Mouse (Mus musculus): Measurements from ENCODE around the gene Aplp1. TPM values are rescaled to one million over a fixed set of nuclear protein-coding genes. Genes with fewer than 3 reads are reported as not detected.
A peak's percentile ranks its signal among the peaks of the same experiment; 100 is the strongest.
"Not testable (repeated sequence)": the region's sequence is repeated elsewhere in the genome, so short reads cannot be mapped to it uniquely, and the experiment has no call there.

Aplp1 gene
- total RNA-seq (2021) = 10 to 100 TPM; 31.8 to 40.6 TPM
- long read RNA-seq, experiment 1, transcript Aplp1-201 (17 exons, 2,343 nt) = major isoform, 89 of 95 reads
- long read RNA-seq, experiment 1, partial matches to known transcripts = 5 of 95 reads
- long read RNA-seq, experiment 1, other reads (novel, unspliced or antisense) = 1 of 95 reads
- long read RNA-seq, experiment 2, transcript Aplp1-201 (17 exons, 2,343 nt) = major isoform, 114 of 129 reads
- long read RNA-seq, experiment 2, partial matches to known transcripts = 11 of 129 reads
- long read RNA-seq, experiment 2, other reads (novel, unspliced or antisense) = 4 of 129 reads

DNA sequence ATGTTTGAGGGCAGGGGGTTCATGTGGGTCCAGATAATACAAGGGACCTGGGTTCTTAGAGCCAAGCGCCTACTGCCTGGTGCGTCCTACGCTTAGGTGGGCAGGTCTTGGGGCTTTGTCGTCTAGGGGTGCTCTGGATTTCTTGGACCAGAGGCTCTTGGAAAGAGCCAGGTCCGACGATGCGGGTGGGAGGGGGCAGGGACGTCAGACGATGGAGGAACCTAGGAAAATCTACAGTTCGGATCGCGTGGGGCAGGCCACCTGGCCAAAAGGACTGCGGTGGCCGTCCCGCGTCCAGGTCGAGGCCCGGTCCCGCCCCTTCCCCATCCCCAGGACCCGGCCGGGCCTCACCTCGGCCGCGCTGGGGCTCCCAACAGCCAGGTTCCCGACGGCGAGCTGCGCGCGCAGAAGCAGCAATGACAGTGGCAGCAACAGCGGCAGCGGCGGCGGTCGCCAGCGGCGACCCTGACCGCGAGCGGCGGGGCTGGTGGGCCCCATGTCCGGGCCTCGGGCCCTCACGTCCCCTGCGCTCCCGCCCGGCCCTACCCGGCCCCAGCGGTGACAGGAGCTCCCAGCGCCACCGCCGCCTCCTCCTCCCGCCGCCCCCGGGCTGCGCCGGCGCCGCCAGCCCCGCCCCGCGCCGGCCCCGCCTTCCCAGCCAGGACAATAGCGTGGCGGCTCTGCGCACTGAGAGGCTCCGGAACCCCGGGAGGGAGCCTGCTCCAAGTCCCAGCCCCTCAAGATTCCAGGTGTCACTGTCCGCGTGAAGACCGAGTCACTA is at the start of gene Aplp1:
Aplp1 (minus strand) TSS at position 565 of the 781 bp plus-strand sequence.
- peak; percentile 67 to 73 for DNase-seq (ENCODE audit: low spot score in 2 of 2)

DNA sequence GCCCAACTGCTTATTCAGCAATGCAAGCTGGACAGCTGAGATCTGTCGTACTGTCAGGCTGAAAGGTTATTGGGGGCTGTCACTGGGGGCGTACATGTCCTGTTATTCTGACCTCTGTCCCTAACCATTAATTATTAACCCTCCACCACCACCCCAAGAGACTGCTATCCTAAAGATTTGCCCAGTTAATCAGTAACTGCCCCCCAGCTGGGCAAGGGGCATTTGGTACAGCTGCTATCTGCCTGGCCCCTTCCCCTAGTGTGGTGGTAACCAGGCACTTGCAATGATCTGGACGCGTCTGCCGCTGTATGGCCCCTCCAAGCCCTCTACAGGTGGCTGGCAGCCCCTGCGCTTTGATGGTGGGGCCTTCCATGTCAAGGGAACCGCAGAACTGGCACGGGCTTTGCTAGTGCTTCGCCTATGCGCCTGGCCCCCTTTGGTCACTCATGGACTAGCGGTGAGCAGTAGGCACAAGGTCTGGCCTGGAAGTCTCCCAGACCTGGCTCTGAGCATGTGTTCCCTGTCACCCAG is 48.1 kb upstream of the Aplp1 start, which contains the start of gene Prodh2:
Prodh2 (plus strand) TSS at position 222 of the 531 bp plus-strand sequence.
- DNase-seq (ENCODE audit: low spot score in 2 of 2) = no peak

DNA sequence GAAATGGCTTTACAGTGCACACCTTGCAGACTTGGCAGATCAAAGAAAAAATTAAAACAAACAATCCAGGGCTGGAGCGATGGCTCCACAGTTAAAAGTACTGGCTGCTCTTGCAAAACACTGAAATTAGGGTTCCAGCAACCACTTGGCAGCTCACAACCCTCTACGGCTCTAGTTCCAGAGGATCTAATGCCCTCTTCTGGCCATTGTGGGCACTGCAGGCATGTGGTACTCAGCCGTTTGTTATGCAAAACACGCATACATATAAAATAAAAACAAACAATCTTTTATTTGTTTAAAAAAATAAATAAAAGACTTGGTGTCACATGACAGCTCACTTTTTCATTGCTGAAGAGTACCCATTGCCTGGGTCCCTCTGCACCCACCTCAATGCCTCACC is 47.4 kb upstream of the Aplp1 start:
- peak; percentile 73 to 84 for DNase-seq (ENCODE audit: low spot score in 2 of 2)

DNA sequence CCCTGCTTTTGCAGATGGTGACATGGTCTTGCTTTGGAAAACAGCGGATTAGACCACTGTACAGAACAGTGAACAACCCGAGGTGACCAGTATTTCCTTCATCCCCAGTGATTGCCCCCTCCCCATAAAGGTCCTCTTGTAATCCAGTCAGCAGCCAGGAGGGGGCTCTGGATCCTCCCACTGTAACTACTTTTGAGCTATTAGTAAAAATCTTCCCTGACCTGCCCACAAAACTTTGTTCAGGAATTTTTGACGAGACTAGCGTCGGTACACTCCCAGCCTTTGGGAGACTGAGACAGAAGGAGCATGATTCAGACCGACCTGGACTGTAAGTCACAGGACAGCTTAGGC is 45.6 kb upstream of the Aplp1 start:
- DNase-seq (ENCODE audit: low spot score in 2 of 2) = no peak

DNA sequence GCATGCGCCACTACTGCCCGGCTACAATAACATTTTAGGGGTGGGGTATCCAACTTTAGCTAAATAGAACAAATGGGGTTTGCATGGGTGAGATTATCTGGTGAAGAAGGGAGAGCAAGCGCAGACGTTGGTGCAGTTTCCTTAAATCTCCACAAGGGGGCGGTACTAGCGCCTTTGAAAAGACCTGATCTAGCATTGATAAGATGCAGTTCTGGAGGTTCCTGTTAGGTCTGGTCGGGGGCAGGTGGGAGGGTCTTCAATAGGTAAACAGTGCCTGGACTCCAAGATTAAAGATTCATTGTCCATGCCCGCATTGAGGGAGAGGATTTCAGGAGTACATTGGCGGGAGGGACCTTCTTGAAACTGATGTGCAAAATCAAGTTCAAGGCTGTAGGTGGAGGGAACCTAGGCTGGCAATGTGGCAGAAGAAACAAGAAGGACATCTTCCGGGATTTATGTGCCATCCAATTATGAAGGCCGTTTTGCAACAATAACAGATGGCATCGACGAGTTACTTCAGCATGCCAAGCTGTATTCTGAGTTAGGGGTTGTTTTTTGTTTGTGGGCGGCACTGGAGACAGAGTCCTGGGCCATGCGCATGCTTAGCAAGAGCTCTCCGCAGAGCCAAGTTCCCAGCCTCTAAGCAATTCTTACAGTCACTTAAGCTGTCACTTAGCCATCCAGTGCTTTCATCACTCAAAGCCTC is 45.1 kb upstream of the Aplp1 start:
- DNase-seq (ENCODE audit: low spot score in 2 of 2) = peak; percentile 23 to 32

DNA sequence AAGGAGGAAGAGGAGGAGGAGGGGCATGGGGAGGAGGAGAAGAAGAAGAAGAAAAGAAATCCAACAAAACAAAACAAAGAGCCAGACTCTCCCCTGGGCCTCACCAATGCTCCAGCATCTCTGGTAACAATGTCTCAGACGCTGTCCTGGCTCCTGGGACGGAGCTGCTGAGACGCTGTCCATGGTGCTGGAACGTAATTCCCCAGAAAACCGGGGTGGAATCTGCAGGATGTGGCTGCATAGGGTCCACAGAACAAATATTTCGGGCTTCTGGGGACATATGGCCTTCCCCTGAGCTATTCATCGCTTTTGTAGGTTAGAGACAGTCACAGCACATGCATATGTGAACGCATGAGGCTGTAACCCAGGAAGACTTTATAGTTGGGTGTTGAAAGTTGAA is 38.9 kb upstream of the Aplp1 start:
- DNase-seq (ENCODE audit: low spot score in 2 of 2) = peak in 1 of 2 experiments; percentile 21

DNA sequence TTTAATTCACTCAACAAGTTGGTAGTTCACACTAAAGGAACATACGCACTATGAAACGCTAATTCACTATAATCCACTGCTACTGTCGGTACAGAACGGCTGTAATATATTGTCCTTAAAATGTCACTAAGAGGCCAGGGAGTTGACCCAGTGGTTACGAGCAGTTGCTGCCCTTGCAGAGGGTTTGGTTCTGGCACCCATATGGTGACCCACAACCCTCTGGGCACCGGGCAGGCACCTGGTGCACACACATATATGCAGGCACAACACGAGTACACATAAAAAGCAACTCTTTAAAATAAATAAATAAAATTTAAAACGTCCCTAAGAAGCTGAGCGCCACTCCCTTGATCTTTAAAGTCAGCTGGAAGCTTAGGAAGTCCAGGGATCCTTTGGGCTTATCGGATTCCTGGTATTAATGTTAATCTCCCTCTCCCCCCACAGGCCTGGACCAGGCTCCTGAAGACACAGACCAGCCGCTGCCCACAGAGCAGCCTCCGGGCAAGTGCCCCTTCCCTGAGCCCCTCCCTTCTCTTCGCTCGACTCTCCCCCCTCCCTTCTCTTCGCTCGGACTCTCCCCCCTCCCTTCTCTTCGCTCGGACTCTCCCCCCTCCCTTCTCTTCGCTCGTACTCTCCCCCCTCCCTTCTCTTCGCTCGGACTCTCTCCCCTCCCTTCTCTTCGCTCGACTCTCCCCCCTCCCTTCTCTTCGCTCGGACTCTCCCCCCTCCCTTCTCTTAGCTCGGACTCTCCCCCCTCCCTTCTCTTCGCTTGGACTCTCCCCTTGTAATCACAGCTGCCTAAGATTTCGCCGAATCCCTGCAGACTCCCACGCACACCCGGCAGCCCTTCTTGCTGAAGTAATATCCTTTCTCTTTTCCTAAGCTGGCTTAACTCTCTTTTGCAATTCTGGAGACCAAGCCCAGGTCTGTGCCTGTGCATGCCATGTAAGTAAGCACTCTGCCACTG is 32.4 kb upstream of the Aplp1 start:
- no peak for DNase-seq (ENCODE audit: low spot score in 2 of 2)

DNA sequence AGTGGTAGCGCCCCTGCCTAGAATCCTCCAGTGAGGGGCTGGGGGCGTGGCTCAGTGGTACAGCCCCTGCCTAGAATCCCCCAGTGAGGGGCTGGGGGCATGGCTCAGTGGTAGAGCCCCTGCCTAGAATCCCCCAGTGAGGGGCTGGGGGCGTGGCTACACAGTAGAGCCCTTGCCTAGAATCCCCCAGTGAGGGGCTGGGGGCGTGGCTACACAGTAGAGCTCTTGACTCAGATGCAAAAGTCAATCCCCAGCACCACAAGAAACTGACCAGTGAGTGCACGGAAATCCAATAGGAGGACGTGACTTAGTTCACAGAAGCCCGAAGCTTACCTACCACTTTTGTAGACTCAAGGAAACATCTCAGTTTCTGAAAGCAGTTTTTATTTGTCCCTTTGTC is 30.8 kb upstream of the Aplp1 start:
- DNase-seq (ENCODE audit: low spot score in 2 of 2) = not testable (repeated sequence)

DNA sequence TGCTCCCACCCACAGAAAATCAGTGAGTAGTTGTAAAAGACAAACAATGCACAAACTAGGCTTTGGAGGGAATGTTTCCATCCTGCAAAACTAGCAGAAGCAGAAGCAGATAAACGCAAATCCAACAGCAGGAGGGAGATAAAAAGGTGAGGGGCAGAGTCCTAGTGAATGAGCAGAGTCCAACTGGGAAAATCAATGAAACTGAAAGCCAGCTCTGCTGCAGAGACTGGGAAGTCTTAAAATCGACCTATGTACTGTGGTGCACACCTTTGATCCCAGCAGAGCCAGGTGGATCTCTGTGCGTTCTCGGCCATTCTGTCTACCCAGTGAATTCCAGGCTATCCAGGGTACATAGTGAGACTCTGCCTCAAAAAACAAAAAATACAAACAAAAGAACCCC is 29.7 kb upstream of the Aplp1 start:
- DNase-seq (ENCODE audit: low spot score in 2 of 2) = no peak

DNA sequence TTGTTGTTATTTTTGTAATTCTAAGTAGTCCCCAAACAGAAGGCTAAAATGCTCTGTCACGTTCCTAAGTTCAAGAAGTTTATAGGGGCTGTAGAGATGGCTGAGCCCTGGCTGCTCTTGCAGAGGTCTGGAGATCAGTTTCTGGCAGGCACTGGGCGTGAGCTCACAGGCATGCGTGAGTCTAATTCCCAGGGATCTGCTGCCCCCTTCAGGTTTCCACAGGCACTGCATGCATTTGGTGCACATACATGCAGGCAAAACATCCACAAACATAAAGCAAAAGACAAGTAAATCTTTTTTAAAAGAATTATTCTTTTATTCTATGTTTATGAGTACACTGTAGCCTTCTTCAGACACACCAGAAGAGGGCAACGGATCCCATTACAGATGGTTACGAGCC is 27.1 kb upstream of the Aplp1 start:
- DNase-seq (ENCODE audit: low spot score in 2 of 2) = peak; percentile 39 to 48

DNA sequence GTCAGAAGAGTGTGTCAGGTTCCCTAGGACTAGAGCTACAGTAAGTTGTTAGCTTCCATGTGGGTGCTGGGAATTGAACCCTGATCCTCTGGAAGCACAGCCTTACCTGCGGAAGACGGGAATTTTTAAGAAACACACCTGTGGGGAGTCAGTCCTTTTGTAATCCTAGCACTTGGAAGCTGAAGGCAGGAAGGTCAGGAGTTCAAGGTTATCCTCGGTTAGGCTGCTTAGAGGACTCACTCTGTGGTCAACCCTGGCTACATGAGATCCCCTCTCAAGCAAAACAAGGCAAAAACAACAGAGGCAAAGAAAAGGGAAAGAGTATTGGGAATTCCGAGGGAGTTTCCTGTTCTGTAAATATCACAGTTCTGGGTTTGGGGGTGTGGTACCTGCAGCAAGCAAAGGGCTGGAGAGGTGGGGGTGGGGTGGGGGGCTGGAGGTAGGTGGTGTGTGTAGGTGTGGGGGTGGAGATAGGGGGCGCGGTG is 19.5 kb upstream of the Aplp1 start:
- DNase-seq (ENCODE audit: low spot score in 2 of 2) = no peak

DNA sequence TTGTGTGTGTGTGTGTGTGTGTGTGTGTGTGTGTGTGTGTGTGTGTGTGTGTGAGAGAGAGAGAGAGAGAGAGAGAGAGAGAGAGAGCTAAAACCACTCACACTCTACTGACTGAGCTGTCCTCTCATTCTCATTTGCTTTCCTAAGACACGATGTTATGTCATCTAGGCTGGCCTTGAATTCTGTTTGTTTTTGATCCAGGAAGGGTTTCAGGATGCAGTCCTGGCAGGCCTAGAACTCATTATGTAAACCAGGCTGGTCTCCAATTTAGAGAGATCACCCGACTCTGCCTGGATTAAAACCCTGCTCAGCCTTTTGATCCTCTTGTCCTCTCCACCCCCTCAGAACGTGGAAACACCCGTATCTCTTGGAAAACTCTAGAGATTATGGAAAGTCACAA is 18.7 kb upstream of the Aplp1 start:
- no peak for DNase-seq (ENCODE audit: low spot score in 2 of 2)

DNA sequence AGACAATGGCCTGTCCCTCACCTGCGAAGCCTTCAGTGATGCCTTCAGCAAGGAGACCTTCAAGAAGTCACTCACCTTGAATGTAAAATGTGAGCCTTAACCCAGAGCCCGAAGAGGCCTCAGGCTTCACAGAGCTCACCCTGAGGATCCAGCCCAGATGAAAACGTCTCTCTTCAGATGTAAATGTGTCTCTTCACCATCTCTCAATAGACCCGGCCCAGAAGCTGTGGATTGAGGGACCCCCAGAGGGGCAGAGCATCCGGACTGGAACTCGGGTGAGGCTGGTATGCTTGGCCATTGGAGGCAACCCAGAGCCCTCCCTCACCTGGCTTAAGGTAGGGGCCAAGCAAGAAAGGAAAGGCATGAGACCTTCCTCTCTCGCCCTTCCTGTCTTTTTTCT is 18.2 kb upstream of the Aplp1 start:
- no peak for DNase-seq (ENCODE audit: low spot score in 2 of 2)

DNA sequence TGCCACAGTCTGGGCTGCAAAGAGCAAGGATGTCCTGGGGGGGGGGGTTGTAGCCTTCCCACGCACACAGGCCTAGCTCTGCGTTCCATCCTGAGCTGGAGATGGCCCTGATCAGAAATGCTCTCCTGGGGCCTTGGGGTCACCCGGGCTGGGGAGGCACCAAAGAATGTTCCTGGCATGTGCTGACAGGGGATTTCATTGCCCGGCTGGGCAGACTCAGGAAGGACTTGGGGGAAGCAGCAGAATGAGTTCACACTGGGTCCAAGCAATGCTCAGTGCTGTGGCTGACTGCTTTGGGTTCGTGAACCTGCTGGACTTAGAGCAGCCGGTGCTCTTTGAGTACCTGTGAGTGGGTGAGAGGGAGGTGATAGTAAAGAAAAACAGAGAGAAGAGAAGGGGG is 14.1 kb upstream of the Aplp1 start:
- DNase-seq (ENCODE audit: low spot score in 2 of 2) = no peak

DNA sequence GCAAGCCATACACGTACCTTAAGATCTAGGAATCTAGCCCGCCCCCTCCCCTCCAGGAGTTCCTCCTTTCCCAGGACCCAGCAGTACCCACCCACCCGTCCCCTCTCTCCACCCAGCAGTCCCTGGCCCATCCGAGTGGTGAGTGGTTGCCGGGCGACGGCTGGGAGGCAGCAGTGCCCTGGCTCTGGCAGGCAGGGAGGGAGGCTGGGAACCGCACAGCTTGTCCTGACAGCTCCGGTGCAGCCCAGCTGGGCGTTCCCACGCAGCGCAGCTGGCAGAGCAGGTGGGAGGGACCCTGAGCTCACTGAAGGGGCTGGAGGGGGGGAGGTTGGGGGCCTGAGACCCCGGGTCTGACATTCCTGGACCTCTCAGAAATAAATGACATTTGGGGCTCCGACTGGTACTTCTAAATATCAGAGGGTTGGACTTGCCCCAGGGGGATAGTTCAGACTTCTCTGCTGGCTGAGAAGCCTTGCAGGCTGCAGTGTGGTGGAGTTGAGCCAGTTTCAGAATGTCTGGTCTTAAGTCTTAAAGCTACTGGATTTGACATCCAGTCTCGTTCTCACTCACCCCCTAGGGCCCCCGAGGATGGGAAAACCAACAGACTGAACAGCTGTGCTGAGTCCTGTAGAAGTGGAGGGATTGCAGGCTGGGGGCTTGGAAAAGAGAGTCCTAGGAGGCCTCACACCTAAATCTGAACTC is 12.4 kb upstream of the Aplp1 start, which contains the start of the genes Kirrel2 and Nphs1:
Kirrel2 (minus strand) TSS at position 62 of the 702 bp plus-strand sequence.
Nphs1 (plus strand) TSS at position 687 of the 702 bp plus-strand sequence.
- no peak for DNase-seq (ENCODE audit: low spot score in 2 of 2)

DNA sequence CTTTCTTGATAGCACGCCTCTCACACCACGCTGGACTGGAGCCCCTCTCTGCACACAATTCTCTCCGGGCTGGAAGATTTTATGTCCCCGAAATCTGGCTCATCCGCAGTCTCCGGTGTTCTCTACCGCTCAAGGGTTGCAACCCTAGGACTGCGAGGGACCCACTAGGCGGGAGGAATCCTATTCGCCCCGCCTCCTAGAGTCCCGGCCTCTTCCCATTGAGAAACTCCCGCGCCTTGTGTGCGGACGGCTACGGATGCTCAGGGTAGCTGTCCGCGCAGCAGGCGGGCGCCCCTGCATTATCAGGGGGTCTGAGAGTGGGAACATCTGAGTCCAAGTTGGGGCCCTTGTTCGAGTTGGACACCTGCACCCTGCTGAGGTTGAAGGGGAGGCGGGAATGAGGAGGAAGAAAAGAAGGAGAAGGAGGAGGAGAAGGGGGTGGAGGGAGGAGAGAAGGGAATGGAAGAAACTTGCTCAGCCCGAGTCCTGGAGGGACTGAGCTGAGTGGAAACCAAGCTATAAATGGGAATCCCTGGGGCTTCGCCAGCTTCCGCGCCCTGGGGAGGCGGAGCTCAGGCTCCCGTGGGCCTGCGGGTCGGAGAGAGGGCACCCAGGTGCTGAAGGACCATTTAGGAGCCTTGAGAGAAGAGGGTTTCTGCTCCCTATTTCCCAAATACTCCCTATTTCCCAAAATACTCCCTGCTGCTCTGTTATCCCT is 11.7 kb upstream of the Aplp1 start:
- no peak for DNase-seq (ENCODE audit: low spot score in 2 of 2)

DNA sequence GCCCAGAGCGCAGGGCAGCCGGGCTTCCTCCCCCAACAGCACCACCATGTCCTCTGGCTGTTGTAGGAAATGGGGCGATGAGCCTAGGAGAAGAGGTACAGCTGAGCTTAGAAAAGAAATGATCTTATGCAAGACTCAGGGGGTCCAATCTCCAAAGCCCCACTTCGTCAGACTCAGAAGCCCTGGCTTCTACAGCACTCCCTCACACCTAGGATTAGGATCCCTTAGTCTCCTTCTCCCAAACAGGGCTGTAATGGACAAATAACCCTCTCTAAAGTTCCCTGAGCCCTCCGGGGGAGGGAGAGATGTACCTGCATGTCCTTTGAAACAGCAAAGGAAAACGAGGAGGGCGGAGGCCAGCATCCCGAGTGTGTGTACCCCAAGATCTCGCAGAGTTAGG is 11.2 kb upstream of the Aplp1 start:
- DNase-seq (ENCODE audit: low spot score in 2 of 2) = no peak

DNA sequence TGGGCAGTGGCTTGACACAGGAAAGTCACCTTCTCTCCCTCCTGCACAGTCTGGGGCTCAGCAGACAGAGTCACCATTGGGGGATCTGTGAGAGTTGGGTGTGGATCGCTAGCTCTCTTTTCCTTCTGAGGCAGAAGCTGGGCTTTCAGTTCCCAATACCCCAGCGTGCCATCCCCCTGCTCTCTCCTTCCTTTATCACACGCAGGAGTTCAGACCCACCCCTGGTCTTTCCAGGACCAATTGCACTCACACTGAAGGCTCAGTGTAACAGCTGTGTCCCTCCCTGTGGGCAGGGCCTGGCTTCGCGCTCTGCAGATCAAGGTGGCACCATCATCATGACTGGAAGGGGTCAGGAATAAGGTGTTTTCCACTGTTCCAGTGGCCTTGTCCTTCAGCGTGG is 8.9 kb upstream of the Aplp1 start:
- no peak for DNase-seq (ENCODE audit: low spot score in 2 of 2)

DNA sequence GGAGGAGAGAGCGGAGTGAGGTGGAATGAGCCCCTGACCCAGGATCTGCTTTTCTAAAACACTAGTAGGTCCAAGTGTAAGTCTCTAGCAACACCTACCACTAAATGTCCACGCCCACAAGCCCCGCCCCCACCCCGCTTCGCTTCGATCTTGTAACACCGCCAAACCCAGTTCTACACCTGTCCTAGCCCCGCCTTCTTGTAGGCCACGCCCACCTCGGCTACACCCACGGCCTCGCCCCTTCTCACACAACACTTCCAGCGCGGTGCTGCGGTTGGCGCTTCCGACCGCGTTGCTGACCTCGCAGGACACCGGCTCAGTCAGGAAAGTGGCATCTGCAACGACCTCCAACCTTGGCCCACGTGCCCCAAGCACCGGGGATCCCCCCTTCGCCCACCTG is 8.4 kb upstream of the Aplp1 start:
- DNase-seq (ENCODE audit: low spot score in 2 of 2) = no peak
